Comparison of ENCODE assay signal across 8 mouse cellular contexts in genomic region chr19:46479306-46480075, GRCm38 (mm10). TPM values are rescaled to one million over a fixed set of nuclear protein-coding genes. Genes with fewer than 3 reads are reported as not detected.
DNase-seq lines count a peak whose midpoint lies in the region; ATAC-seq lines count a peak whose summit lies in the region.

No protein-coding gene starts in this region.

- H3K9me3 ChIP-seq in kidney, embryonic 15.5 days (replicated peaks): no peaks in the 10 kb centered on the region
- no peaks in the 10 kb centered on the region for H3K9me3 ChIP-seq in embryonic facial prominence, embryonic 13.5 days
- H3K9me3 ChIP-seq in stomach, embryonic 16.5 days (replicated peaks; ENCODE audit: control insufficient read depth, low read length): no peaks in the 10 kb centered on the region

- ATAC-seq in kidney, embryonic 15.5 days (replicated peaks; ENCODE audit: low FRiP score): 0 out of 2 replicates have a peak, but pooled peaks have one; percentile 8
- no peak for ATAC-seq in embryonic facial prominence, embryonic 13.5 days (ENCODE audit: insufficient number of reproducible peaks, insufficient read depth, low FRiP score, low TSS enrichment, low read depth)
- peak; percentile 11; the same call in 1 of the 2 replicates for ATAC-seq in stomach, embryonic 16.5 days (ENCODE audit: insufficient read depth, low FRiP score)

- DNase-seq in kidney, adult 18-20 months: no peak
- peak; percentile 32 to 45 for DNase-seq in kidney, postnatal 36 days
- DNase-seq in embryo, embryonic 9.5 days (ENCODE audit: extremely low spot score): no peak
- DNase-seq in frontal cortex, adult 2 months (ENCODE audit: extremely low spot score in 1 of 2, low spot score in 1 of 2): no peak
- DNase-seq in cerebellum, postnatal 36 days: no peak

- no peak overlapping the region for H3K9ac ChIP-seq in kidney, embryonic 15.5 days
- no peak overlapping the region for H3K9ac ChIP-seq in embryonic facial prominence, embryonic 13.5 days
- H3K9ac ChIP-seq in stomach, embryonic 16.5 days (ENCODE audit: low read length): peak overlapping the region; percentile 54

- H3K27ac ChIP-seq in kidney, embryonic 15.5 days: peak overlapping the region; percentile 92
- peak overlapping the region; percentile 82 for H3K27ac ChIP-seq in embryonic facial prominence, embryonic 13.5 days
- peak overlapping the region; percentile 89 for H3K27ac ChIP-seq in stomach, embryonic 16.5 days (ENCODE audit: low read length)

- peaks cover 30% of the 10 kb centered on the region for H3K36me3 ChIP-seq in kidney, embryonic 15.5 days
- H3K36me3 ChIP-seq in embryonic facial prominence, embryonic 13.5 days: peaks cover 66% of the 10 kb centered on the region
- H3K36me3 ChIP-seq in stomach, embryonic 16.5 days (ENCODE audit: control insufficient read depth, insufficient read depth, low read length): no peaks in the 10 kb centered on the region

- no peaks in the 10 kb centered on the region for H3K27me3 ChIP-seq in kidney, embryonic 15.5 days
- no peaks in the 10 kb centered on the region for H3K27me3 ChIP-seq in embryonic facial prominence, embryonic 13.5 days
- no peaks in the 10 kb centered on the region for H3K27me3 ChIP-seq in stomach, embryonic 16.5 days (ENCODE audit: control insufficient read depth, insufficient read depth, low read length)

- peaks cover 92% of the 10 kb centered on the region for H3K4me1 ChIP-seq in kidney, embryonic 15.5 days
- H3K4me1 ChIP-seq in embryonic facial prominence, embryonic 13.5 days: peaks cover 87% of the 10 kb centered on the region
- H3K4me1 ChIP-seq in stomach, embryonic 16.5 days (ENCODE audit: control insufficient read depth, insufficient read depth, low read length): peaks cover 69% of the 10 kb centered on the region

- H3K4me3 ChIP-seq in kidney, embryonic 15.5 days (replicated peaks): no peak overlapping the region
- H3K4me3 ChIP-seq in embryonic facial prominence, embryonic 13.5 days: no peak overlapping the region
- H3K4me3 ChIP-seq in stomach, embryonic 16.5 days (replicated peaks; ENCODE audit: low read length): no peak overlapping the region

- H3K4me2 ChIP-seq in kidney, embryonic 15.5 days: peak overlapping the region; percentile 0; the same call in 1 of the 2 replicates
- no peak overlapping the region for H3K4me2 ChIP-seq in embryonic facial prominence, embryonic 13.5 days
- no peak overlapping the region for H3K4me2 ChIP-seq in stomach, embryonic 16.5 days (ENCODE audit: low read depth, low read length)

- WGBS in kidney, embryonic 15.5 days: 42% methylated on average over 21 of the region's 21 CpGs
- WGBS in embryonic facial prominence, embryonic 13.5 days: 65% methylated on average over 21 of the region's 21 CpGs
- 48% methylated on average over 21 of the region's 21 CpGs for whole genome bisulfite sequencing in stomach, embryonic 16.5 days

RNA-seq across cellular contexts. Expression of gene Trim8, which starts 22.0 kb away (rescaled TPM):
- 24.6 and 28.7 TPM in 2 replicates for polyA plus RNA-seq in kidney, embryonic 15.5 days (2015; fragmentation: Nextera tagmentation; extraction: Ambion mirVana)
- polyA plus RNA-seq in embryonic facial prominence, embryonic 13.5 days (2015; fragmentation: Nextera tagmentation; extraction: Ambion mirVana): 16.7 and 17.6 TPM in 2 replicates
- polyA plus RNA-seq in stomach, embryonic 16.5 days (2015; fragmentation: Nextera tagmentation; extraction: Ambion mirVana): 11.8 and 16.2 TPM in 2 replicates
- polyA plus RNA-seq in frontal cortex, adult 2 months (2012; rRNA removed): 58.6 and 60.6 TPM in 2 replicates

Comparison
In these comparisons a context has a peak if more than half of its experiments do, and no peak if none do; other contexts are left out.
1. DNase-seq: peak in kidney, postnatal 36 days (2 of 2); none in kidney, adult 18-20 months (single experiment), embryo, embryonic 9.5 days (single experiment), frontal cortex, adult 2 months (0 of 2) and cerebellum, postnatal 36 days (0 of 2).
2. Peak in every context shown above with its lines, with median percentiles within 50 percentile points of each other: H3K27ac ChIP-seq.